Mouse (Mus musculus) limb, embryonic 10.5 days (tissue): Measurements from ENCODE around the gene Gm13287. TPM values are rescaled to one million over a fixed set of nuclear protein-coding genes. Genes with fewer than 3 reads are reported as not detected.
"Not testable (repeated sequence)": the region's sequence is repeated elsewhere in the genome, so short reads cannot be mapped to it uniquely, and the experiment has no call there.

ENCODE experiments used
- DNase-seq: peaks from one replicate; pipeline ENCODE4 v3.0.0-alpha.2; 2017; ENCODE audit warnings: low spot score
- H3K27ac ChIP-seq: fragments of 300-500 bp; sonication (generic); 2 replicates; pipeline ENCODE4 v1.5.1; 2016; ENCODE audit warnings: mild to moderate bottlenecking
- H3K27me3 ChIP-seq: fragments of 300-500 bp; sonication (generic); 2 replicates; pipeline ENCODE4 v1.6.1; 2016; ENCODE audit warnings: low read depth, mild to moderate bottlenecking; ENCODE audit not compliant: poor library complexity, severe bottlenecking
- H3K36me3 ChIP-seq: fragments of 300-500 bp; sonication (generic); 2 replicates; pipeline ENCODE4 v1.6.1; 2016; ENCODE audit warnings: mild to moderate bottlenecking, moderate library complexity
- H3K4me1 ChIP-seq: fragments of 300-500 bp; sonication (generic); 2 replicates; pipeline ENCODE4 v1.6.1; 2016
- H3K4me3 ChIP-seq: fragments of 300-500 bp; sonication (generic); 2 replicates; pipeline ENCODE4 v1.5.1; 2016; ENCODE audit warnings: mild to moderate bottlenecking, moderate library complexity
- H3K9me3 ChIP-seq: fragments of 300-500 bp; sonication (generic); replicated peaks from 2 replicates; pipeline ENCODE4 v1.6.1; 2016; ENCODE audit warnings: mild to moderate bottlenecking
- WGBS: fragments of 180-500 bp; shearing (Covaris S2); methylation state at CpG from one replicate; pipeline ENCODE4 v1.1.7; 2016; 5-methylcytosine and 5-hydroxymethylcytosine counted together
- polyA plus RNA-seq: library from polyadenylated mRNA; unstranded; fragments of >200 nt; fragmentation: Nextera tagmentation; extraction: Ambion mirVana; gene quantifications from 2 replicates; pipeline ENCODE4 v1.2.1, GENCODE M21; 2016

Gm13287 gene
- polyA plus RNA-seq, 1 experiment from 2014 or later, result not detected

DNA sequence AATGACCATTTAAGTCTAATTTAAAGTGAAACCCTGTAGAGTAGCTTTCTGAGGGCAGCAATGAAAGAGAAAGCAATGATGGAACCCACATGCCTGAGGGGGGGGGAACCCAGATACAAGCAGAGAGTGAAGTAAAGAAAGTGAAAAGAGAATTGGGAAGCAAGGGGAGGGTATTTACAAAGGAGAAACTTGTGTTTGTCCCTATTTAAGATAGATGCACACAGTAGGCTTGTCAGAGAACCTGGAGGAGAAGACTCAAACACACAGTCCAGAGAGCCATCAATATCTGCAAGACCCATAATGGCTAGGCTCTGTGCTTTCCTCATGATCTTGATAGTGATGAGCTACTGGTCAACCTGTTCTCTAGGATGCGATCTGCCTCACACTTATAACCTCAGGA lies 16.6 kb downstream of the Gm13287 start, which contains the start of gene Ifna11:
Gene Ifna11, plus strand, starts transcription at position 301 of the 400 bp plus-strand sequence.
- 82% methylated on average over 1 of the region's 1 CpGs for WGBS
- Histone ChIP-seq H3K27me3 (no peaks in the 10 kb centered on the region), H3K36me3 (no peaks in the 10 kb centered on the region), H3K27ac (no peak within 1 kb of the TSS), H3K4me1 (no peaks in the 10 kb centered on the region), H3K9me3 (no peaks in the 10 kb centered on the region), H3K4me3 (no peak within 1 kb of the TSS)
- DNase-seq, result no peak

DNA sequence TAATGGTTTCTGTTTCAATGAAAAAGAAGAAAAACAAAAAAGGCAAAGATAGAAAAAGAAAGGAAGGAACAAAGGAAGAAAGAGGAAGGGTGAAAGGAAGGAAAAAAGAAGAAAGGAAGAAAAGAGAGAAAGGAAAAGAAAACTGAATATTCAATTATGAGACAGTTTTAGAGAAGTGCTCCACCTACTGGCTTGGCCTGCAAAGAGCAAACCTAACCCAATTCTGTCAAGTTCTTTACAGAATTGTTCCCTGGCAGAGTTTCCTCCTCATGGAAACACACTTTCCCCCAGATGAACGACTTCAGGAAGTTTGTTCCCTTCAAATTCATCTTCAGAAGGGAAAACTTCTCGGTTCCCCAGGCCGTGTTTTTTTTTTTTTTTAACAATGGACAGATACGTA lies 19.9 kb downstream of the Gm13287 start:
- no peak overlapping the region for H3K4me3 ChIP-seq
- H3K4me1 ChIP-seq, result no peaks in the 10 kb centered on the region
- H3K36me3 ChIP-seq, result no peaks in the 10 kb centered on the region
- H3K27me3 ChIP-seq, result no peaks in the 10 kb centered on the region
- 28% methylated on average over 4 of the region's 4 CpGs for WGBS
- H3K27ac ChIP-seq, result no peak overlapping the region
- DNase-seq, result no peak
- no peaks in the 10 kb centered on the region for H3K9me3 ChIP-seq

DNA sequence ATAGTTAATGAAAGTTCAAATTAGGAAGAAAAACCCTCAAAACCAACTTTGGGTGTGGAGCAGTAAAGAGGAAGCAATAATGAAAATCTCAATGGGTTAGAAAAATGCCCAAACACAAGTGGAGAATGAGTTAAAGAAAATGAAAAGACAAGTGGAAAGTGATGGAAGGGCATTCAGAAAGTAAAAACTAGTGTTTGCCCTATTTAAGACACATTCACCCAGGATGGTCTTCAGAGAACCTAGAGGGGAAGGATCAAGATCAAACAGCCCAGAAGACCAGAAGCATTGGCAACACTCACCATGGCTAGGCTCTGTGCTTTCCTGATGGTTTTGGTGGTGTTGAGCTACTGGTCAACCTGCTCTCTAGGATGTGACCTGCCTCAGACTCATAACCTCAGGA lies 24.1 kb downstream of the Gm13287 start, which contains the start of gene Ifna6:
Gene Ifna6, plus strand, starts transcription at position 301 of the 400 bp plus-strand sequence.
- not testable (repeated sequence) for H3K4me1 ChIP-seq, H3K4me3 ChIP-seq, H3K9me3 ChIP-seq, H3K36me3 ChIP-seq, H3K27ac ChIP-seq, H3K27me3 ChIP-seq, DNase-seq

DNA sequence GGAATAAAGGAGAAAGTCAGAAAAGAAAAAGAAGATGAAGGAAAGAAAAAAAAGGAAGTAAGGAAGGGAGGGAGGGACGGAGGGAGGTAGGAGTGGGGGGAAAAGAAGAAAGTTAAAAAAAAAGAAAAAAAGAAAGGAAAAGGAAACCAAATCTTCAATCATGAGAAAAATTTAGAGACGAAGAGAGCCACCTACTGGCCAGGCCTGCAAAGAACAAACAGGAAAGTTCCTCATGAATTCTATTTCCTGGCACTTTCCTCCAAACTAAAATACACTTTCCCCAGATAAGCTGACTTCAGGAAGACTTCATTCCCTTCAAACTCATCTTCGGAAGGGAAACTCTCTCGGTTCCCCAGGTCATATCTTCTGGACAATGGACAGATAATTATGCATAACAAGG lies 27.5 kb downstream of the Gm13287 start:
- no peak overlapping the region for H3K27ac ChIP-seq
- no peaks in the 10 kb centered on the region for H3K36me3 ChIP-seq
- WGBS, result 33% methylated on average over 4 of the region's 4 CpGs
- no peaks in the 10 kb centered on the region for H3K9me3 ChIP-seq
- H3K4me1 ChIP-seq, result no peaks in the 10 kb centered on the region
- H3K27me3 ChIP-seq, result no peaks in the 10 kb centered on the region
- no peak overlapping the region for H3K4me3 ChIP-seq
- no peak for DNase-seq

GRCm38 (mm10) chr4:88835225-88835624 lies 32.2 kb downstream of the Gm13287 start, which contains the start of gene Ifna5:
TSS of gene Ifna5 (plus strand) at chr4:88835525.
- DNase-seq, H3K9me3 ChIP-seq, H3K4me3 ChIP-seq, H3K4me1 ChIP-seq, H3K27me3 ChIP-seq, H3K27ac ChIP-seq, H3K36me3 ChIP-seq: not testable (repeated sequence)
- 85% methylated on average over 1 of the region's 1 CpGs for WGBS

DNA sequence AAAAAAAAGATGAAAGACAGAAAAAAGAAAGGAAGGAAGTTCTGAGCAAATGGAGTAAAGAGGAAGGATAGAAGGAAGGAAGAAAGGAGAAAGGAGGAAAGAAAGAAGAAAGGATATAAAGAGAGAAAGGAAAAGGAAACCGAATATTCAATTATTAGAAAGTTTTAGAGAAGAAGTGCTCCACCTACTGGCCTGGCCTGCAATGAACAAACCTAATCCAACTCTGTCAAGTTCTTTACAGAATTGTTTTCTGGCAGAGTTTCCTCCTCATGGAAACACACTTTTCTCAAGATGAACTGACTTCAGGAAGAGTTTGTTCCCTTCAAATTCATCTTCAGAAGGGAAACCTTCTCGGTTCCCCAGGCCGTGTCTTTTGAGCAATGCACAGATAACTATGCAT lies 35.8 kb downstream of the Gm13287 start:
- Histone ChIP-seq H3K36me3 (no peaks in the 10 kb centered on the region), H3K27me3 (no peaks in the 10 kb centered on the region), H3K4me3 (no peak overlapping the region), H3K4me1 (no peaks in the 10 kb centered on the region), H3K27ac (no peak overlapping the region), H3K9me3 (no peaks in the 10 kb centered on the region)
- 50% methylated on average over 3 of the region's 3 CpGs for WGBS
- no peak for DNase-seq

DNA sequence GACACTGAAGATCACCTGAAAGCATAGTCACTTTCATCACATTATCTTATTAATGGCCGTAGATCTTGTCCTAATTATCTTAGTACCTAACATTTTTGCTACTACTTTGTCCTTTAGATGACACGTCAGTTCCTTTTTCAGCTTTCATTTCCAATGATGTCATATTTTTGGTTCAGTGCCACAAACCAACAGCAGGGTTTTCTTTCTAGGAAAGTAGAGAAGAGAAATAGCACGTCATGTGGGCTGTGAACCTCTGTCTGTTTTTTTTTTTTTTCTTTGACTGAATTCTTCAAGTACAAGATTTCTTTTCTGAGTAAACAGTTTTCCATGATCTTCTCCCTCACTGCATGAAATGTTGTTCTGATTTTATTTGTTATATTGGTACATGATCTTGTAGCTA lies 37.0 kb downstream of the Gm13287 start:
- Histone ChIP-seq H3K9me3 (no peaks in the 10 kb centered on the region), H3K36me3 (no peaks in the 10 kb centered on the region), H3K27me3 (no peaks in the 10 kb centered on the region), H3K4me1 (no peaks in the 10 kb centered on the region), H3K4me3 (no peak overlapping the region), H3K27ac (no peak overlapping the region)
- DNase-seq, result no peak
- 92% methylated on average over 3 of the region's 3 CpGs for WGBS

- 65% methylated on average over 2 of the region's 2 CpGs for WGBS
These were observed 38.4 kb downstream of the Gm13287 start, which contains the start of gene Ifna4 for GRCm38 (mm10) chr4:88841438-88841911. TSS of gene Ifna4 (plus strand) at chr4:88841861.

DNA sequence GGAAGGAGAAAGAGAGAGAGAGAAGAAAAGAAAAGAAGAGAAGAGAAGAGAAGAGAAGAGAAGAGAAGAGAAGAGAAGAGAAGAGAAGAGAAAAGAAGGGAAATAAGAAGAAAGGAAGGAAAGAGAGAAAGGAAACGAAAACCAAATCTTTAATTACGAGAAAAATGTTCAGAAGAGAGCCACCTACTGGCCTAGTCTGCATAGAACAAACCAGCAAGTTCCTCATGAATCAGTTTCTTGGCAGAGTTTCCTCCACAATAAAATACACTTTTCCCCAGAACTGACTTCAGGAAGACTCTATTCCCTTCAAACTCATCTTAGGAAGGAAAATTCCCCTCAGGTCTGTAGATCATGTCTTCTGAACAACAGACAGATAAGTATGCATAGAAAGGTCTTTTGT lies 42.3 kb downstream of the Gm13287 start:
- DNase-seq, result no peak
- WGBS, result 46% methylated on average over 2 of the region's 2 CpGs
- Histone ChIP-seq H3K4me1 (no peaks in the 10 kb centered on the region), H3K4me3 (no peak overlapping the region), H3K27ac (no peak overlapping the region), H3K9me3 (no peaks in the 10 kb centered on the region), H3K36me3 (no peaks in the 10 kb centered on the region), H3K27me3 (no peaks in the 10 kb centered on the region)

More at GRCm38 (mm10) chr4:88841438-88841911, 38.4 kb downstream of the Gm13287 start, which contains the start of gene Ifna4:
- DNase-seq, result no peak
- Histone ChIP-seq H3K27me3 (no peaks in the 10 kb centered on the region), H3K9me3 (no peaks in the 10 kb centered on the region), H3K36me3 (no peaks in the 10 kb centered on the region), H3K4me1 (no peaks in the 10 kb centered on the region), H3K4me3 (no peak within 1 kb of the TSS), H3K27ac (no peak within 1 kb of the TSS)

GRCm38 (mm10) chr4:88849698-88850097 lies 46.6 kb downstream of the Gm13287 start, which contains the start of gene Ifna1:
TSS of gene Ifna1 (plus strand) at chr4:88850087.
- H3K27me3 ChIP-seq, result no peaks in the 10 kb centered on the region
- 89% methylated on average over 1 of the region's 1 CpGs for WGBS
- DNase-seq, result no peak
- H3K27ac ChIP-seq, result no peak within 1 kb of the TSS
- H3K4me3 ChIP-seq, result no peak within 1 kb of the TSS
- no peaks in the 10 kb centered on the region for H3K9me3 ChIP-seq
- H3K36me3 ChIP-seq, result no peaks in the 10 kb centered on the region
- no peaks in the 10 kb centered on the region for H3K4me1 ChIP-seq

- WGBS, result 81% methylated on average over 4 of the region's 4 CpGs
- DNase-seq, result no peak
- no peaks in the 10 kb centered on the region for H3K36me3 ChIP-seq
- no peak overlapping the region for H3K27ac ChIP-seq
- H3K9me3 ChIP-seq, result no peaks in the 10 kb centered on the region
- H3K4me1 ChIP-seq, result no peaks in the 10 kb centered on the region
- no peaks in the 10 kb centered on the region for H3K27me3 ChIP-seq
- no peak overlapping the region for H3K4me3 ChIP-seq
These were observed 48.1 kb downstream of the Gm13287 start for GRCm38 (mm10) chr4:88851026-88851763.
